Mouse (Mus musculus): Measurements from ENCODE around the gene Ap1g2. TPM values are rescaled to one million over a fixed set of nuclear protein-coding genes. Genes with fewer than 3 reads are reported as not detected.

Ap1g2 gene
- polyA plus RNA-seq, 1 experiment from 2014 or later = 9.6 TPM

GRCm38 (mm10) chr14:55086009-55086514, 20.3 kb downstream of the Ap1g2 start:
- TF ChIP-seq EP300 (IDR thresholded peaks at IDR 0.05; ENCODE audit: low read depth) (no peak), CTCF (IDR thresholded peaks at IDR 0.05; ENCODE audit: low read depth) (no peak)
- Histone ChIP-seq H3K36me3 (replicated peaks; ENCODE audit: insufficient read depth, low read length) (no peaks in the 10 kb centered on the region), H3K27ac (ENCODE audit: low read depth) (no peak overlapping the region), H3K4me1 (ENCODE audit: insufficient read depth) (peaks cover 14% of the 10 kb centered on the region), H3K9ac (replicated peaks) (no peak overlapping the region), H3K4me2 (ENCODE audit: low read depth, low read length) (no peak overlapping the region), H3K27me3 (ENCODE audit: insufficient read depth, low read length) (no peaks in the 10 kb centered on the region), H3K9me3 (ENCODE audit: low read length) (no peaks in the 10 kb centered on the region), H3K4me3 (ENCODE audit: low read depth, low read length) (no peak overlapping the region)
- ATAC-seq (no peak), DNase-seq (no peak)
- 81% methylated on average over 6 of the region's 6 CpGs for WGBS (ENCODE audit: insufficient replicate concordance)

GRCm38 (mm10) chr14:55085324-55086008, 20.9 kb downstream of the Ap1g2 start:
- Histone ChIP-seq H3K4me2 (ENCODE audit: low read depth, low read length) (no peak overlapping the region), H3K9ac (replicated peaks) (no peak overlapping the region), H3K9me3 (ENCODE audit: low read length) (no peaks in the 10 kb centered on the region), H3K4me3 (ENCODE audit: low read depth, low read length) (no peak overlapping the region), H3K27me3 (ENCODE audit: insufficient read depth, low read length) (no peaks in the 10 kb centered on the region), H3K27ac (ENCODE audit: low read depth) (no peak overlapping the region), H3K36me3 (replicated peaks; ENCODE audit: insufficient read depth, low read length) (no peaks in the 10 kb centered on the region), H3K4me1 (ENCODE audit: insufficient read depth) (peaks cover 10% of the 10 kb centered on the region)
- DNase-seq (peak; percentile 50), ATAC-seq (peak; percentile 57)
- 75% methylated on average over 9 of the region's 9 CpGs for WGBS (ENCODE audit: insufficient replicate concordance)
- no peak for TF ChIP-seq EP300 (IDR thresholded peaks at IDR 0.05; ENCODE audit: low read depth)
- TF ChIP-seq CTCF (IDR thresholded peaks at IDR 0.05; ENCODE audit: low read depth) = no peak

DNA sequence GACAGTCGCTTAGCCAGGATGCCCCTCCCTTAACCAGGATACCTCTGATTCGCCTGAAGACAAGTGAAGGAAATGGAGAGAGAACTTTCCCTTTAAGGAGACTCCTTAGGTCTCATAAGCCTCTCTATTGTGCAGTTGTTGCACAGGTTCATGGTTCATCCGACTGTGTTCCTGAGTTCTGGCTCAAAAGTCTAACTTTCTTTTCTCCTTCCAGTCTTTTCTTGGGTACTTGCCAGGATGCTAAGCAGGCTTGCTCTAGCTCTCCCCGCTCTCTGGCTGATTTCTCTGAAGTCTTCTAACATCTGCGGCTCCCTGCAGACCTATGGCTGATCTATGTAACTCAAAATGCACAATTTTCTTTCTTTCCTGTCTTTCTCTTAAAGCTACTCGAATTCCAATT, 22.9 kb downstream of the Ap1g2 start:
- no peak overlapping the region for H3K27ac ChIP-seq (ENCODE audit: low read depth)
- WGBS (ENCODE audit: insufficient replicate concordance) = 72% methylated on average over 6 of the region's 6 CpGs

DNA sequence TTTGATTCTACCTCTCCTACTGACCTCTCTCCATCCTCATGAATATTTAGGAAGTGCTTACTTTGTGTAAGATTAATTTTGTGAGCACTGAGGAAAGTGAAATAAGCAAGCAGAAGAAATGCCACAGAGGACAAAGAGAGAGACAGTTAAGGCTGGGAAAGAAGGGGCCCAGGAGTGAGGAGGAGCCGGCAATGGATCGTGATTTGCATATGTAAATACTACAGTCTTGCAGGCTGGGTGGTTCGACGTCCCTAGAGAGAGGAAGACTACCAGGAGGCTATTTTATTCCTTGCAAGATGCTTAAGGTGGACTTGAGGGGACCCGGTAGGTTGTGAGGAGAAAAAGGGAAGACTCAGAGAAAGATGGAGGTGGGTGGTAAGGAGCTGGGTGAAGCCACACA, 25.3 kb downstream of the Ap1g2 start:
- H3K9ac ChIP-seq (replicated peaks) = no peak overlapping the region
- no peaks in the 10 kb centered on the region for H3K36me3 ChIP-seq (replicated peaks; ENCODE audit: insufficient read depth, low read length)
- DNase-seq = no peak
- no peaks in the 10 kb centered on the region for H3K9me3 ChIP-seq (ENCODE audit: low read length)
- peaks cover 10% of the 10 kb centered on the region for H3K4me1 ChIP-seq (ENCODE audit: insufficient read depth)
- WGBS (ENCODE audit: insufficient replicate concordance) = 48% methylated on average over 5 of the region's 5 CpGs
- TF ChIP-seq EP300 (IDR thresholded peaks at IDR 0.05; ENCODE audit: low read depth) (no peak), CTCF (IDR thresholded peaks at IDR 0.05; ENCODE audit: low read depth) (no peak)
- no peak overlapping the region for H3K4me3 ChIP-seq (ENCODE audit: low read depth, low read length)
- ATAC-seq = no peak
- no peak overlapping the region for H3K27ac ChIP-seq (ENCODE audit: low read depth)
- H3K4me2 ChIP-seq (ENCODE audit: low read depth, low read length) = no peak overlapping the region
- H3K27me3 ChIP-seq (ENCODE audit: insufficient read depth, low read length) = peaks cover 17% of the 10 kb centered on the region

More for the DNA sequence above, 22.9 kb downstream of the Ap1g2 start:
- TF ChIP-seq CTCF (IDR thresholded peaks at IDR 0.05; ENCODE audit: low read depth) (no peak), EP300 (IDR thresholded peaks at IDR 0.05; ENCODE audit: low read depth) (no peak)
- ATAC-seq (no peak), DNase-seq (no peak)
- H3K4me1 ChIP-seq (ENCODE audit: insufficient read depth) = peaks cover 13% of the 10 kb centered on the region
- H3K4me2 ChIP-seq (ENCODE audit: low read depth, low read length) = no peak overlapping the region
- H3K4me3 ChIP-seq (ENCODE audit: low read depth, low read length) = no peak overlapping the region
- no peak overlapping the region for H3K9ac ChIP-seq (replicated peaks)
- H3K36me3 ChIP-seq (replicated peaks; ENCODE audit: insufficient read depth, low read length) = no peaks in the 10 kb centered on the region
- no peaks in the 10 kb centered on the region for H3K9me3 ChIP-seq (ENCODE audit: low read length)
- H3K27me3 ChIP-seq (ENCODE audit: insufficient read depth, low read length) = peaks cover 4% of the 10 kb centered on the region; the same call in 1 of the 2 replicates

DNA sequence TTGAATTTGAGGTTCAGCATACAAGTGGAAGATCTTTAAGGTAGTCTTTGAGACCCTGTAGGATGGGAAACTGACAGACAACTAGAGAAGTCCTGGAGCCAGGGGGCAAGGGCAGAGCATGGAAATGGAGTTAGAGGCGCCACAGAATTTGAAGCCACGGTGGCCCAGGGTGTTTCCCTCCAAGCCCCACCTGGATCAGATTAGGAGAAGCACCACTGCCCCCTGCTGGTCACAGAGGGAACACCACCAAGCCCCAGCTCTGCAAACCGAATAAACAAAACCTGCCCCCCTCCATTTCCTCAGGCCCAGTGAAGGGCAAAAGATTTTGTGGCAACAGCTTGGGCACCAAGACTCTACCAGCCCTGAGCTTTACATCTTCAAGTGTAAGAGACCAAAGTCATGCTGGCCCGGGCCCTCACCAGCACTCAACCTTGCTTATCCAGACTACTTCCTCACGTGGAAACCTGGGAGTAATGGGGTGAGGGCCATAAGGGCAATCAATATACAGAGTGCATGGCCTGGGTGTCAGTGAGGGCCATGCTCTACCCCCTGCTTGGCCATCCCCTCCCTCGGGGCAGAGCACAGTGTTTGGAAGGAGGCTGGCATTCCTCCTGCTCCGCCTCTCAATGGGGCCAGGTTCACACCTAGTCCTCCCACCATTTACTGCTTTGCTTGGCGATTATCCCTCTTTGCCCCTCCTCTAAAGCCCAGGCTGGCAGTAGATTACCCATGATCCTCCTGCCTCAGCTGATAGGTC, 27.0 kb downstream of the Ap1g2 start:
- Histone ChIP-seq H3K9me3 (ENCODE audit: low read length) (no peaks in the 10 kb centered on the region), H3K4me1 (ENCODE audit: insufficient read depth) (peaks cover 3% of the 10 kb centered on the region; the same call in 1 of the 2 replicates), H3K27me3 (ENCODE audit: insufficient read depth, low read length) (peaks cover 17% of the 10 kb centered on the region), H3K36me3 (replicated peaks; ENCODE audit: insufficient read depth, low read length) (no peaks in the 10 kb centered on the region), H3K9ac (replicated peaks) (no peak overlapping the region), H3K4me2 (ENCODE audit: low read depth, low read length) (peak overlapping the region; percentile 18; the same call in 1 of the 2 replicates), H3K4me3 (ENCODE audit: low read depth, low read length) (no peak overlapping the region), H3K27ac (ENCODE audit: low read depth) (no peak overlapping the region)
- DNase-seq = peak; percentile 89
- 26% methylated on average over 8 of the region's 8 CpGs for WGBS (ENCODE audit: insufficient replicate concordance)
- ATAC-seq = peak; percentile 86
- peak; percentile 93 for TF ChIP-seq CTCF (IDR thresholded peaks at IDR 0.05; ENCODE audit: low read depth)
- no peak for TF ChIP-seq EP300 (IDR thresholded peaks at IDR 0.05; ENCODE audit: low read depth)

GRCm38 (mm10) chr14:55078366-55078989, 27.9 kb downstream of the Ap1g2 start:
- Histone ChIP-seq H3K4me1 (ENCODE audit: insufficient read depth) (peaks cover 3% of the 10 kb centered on the region; the same call in 1 of the 2 replicates), H3K9ac (replicated peaks) (no peak overlapping the region), H3K36me3 (replicated peaks; ENCODE audit: insufficient read depth, low read length) (no peaks in the 10 kb centered on the region), H3K27me3 (ENCODE audit: insufficient read depth, low read length) (peaks cover 17% of the 10 kb centered on the region), H3K4me3 (ENCODE audit: low read depth, low read length) (no peak overlapping the region), H3K9me3 (ENCODE audit: low read length) (no peaks in the 10 kb centered on the region), H3K27ac (ENCODE audit: low read depth) (no peak overlapping the region), H3K4me2 (ENCODE audit: low read depth, low read length) (peak overlapping the region; percentile 18)
- no peak for DNase-seq
- TF ChIP-seq CTCF (IDR thresholded peaks at IDR 0.05; ENCODE audit: low read depth) (no peak), EP300 (IDR thresholded peaks at IDR 0.05; ENCODE audit: low read depth) (no peak)
- no peak; the same call in 1 of the 2 replicates for ATAC-seq
- WGBS (ENCODE audit: insufficient replicate concordance) = 12% methylated on average over 23 of the region's 23 CpGs
